Mouse (Mus musculus) layer of hippocampus, adult 9-10 months (tissue): ENCODE results near the gene A930033H14Rik.

Source experiments
- DNase-seq: peaks from one replicate; pipeline ENCODE4 v3.0.0; 2022; ENCODE audit warnings: low spot score

Gene A930033H14Rik

DNA sequence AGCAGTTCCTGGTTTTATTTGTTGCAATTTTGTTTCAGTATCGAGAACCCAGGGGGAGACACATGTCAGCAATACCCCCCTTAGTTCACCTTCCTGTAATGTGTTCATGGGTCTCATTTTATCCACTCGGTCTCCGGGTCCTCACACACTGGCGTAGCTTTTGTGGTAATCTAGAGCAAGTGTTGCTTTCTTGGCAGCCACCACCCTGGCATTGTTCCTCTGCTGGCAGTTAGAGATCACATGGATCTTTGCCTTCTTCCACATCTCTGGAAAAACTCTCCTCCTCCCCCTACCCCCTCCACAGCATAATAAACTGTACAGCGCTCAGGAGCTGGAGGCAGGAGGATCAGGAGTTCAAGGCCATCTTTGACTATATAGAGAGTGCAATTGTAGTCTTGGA, 20.6 kb downstream of the A930033H14Rik start:
- DNase-seq: no peak

- no peak for DNase-seq
These were observed 22.3 kb downstream of the A930033H14Rik start for GRCm38 (mm10) chr10:69190434-69191160.

GRCm38 (mm10) chr10:69187773-69188443, 25.0 kb downstream of the A930033H14Rik start:
- no peak for DNase-seq

GRCm38 (mm10) chr10:69185894-69186893, 26.7 kb downstream of the A930033H14Rik start:
- DNase-seq: peak; percentile 53

- no peak for DNase-seq
These were observed 27.5 kb downstream of the A930033H14Rik start for GRCm38 (mm10) chr10:69185431-69185830.

GRCm38 (mm10) chr10:69184903-69185302, 28.0 kb downstream of the A930033H14Rik start:
- no peak for DNase-seq

DNA sequence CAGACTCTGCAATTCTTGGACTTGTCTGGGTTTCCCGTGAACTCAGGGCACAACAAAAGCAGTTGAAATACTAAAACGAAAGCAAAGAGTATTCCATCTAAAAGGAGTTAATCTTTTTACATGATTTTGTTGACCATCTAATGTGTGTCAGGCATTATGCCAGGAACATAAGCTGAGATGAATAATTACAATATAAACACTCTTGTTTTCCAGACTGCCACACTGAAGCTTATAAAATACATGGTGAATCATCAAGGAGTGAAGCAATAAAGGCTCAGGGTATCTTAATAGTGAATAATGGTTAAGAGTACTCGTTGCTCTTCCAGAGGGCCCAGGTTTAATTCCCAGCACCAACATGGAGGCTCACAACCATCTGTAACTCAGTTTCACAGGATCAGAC, 31.9 kb downstream of the A930033H14Rik start:
- no peak for DNase-seq

- no peak for DNase-seq
These were observed 33.6 kb downstream of the A930033H14Rik start for GRCm38 (mm10) chr10:69179341-69179740.

- DNase-seq: no peak
These were observed 36.8 kb downstream of the A930033H14Rik start for GRCm38 (mm10) chr10:69176116-69176515.

- DNase-seq: no peak
These were observed 40.5 kb downstream of the A930033H14Rik start for GRCm38 (mm10) chr10:69172412-69172811.

GRCm38 (mm10) chr10:69166514-69166913, 46.4 kb downstream of the A930033H14Rik start:
- no peak for DNase-seq

GRCm38 (mm10) chr10:69165847-69166246, 47.1 kb downstream of the A930033H14Rik start:
- DNase-seq: no peak

DNA sequence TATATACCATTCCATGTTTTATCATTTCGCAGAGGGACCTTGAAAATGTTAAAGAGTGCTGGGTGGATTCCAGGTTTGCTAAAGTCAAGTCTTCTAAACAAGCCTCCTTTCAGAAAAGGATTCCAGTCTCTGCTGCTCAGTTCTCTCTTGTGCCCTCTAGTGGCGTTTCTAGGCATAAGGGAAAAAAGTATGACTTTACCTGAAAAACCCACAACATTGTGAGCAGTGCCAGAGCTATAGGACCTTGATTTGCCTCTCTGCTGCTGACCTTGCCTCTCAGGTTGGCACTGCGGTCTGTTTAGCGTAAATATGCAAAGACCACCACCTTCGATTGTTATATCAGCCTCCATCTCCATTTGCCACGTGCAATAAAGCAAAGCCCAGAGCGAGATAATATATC, 47.8 kb downstream of the A930033H14Rik start:
- DNase-seq: no peak

GRCm38 (mm10) chr10:69163216-69163615, 49.7 kb downstream of the A930033H14Rik start:
- DNase-seq: no peak

GRCm38 (mm10) chr10:69162577-69162976, 50.3 kb downstream of the A930033H14Rik start:
- DNase-seq: no peak

- no peak for DNase-seq
These were observed 51.4 kb downstream of the A930033H14Rik start for GRCm38 (mm10) chr10:69161503-69161902.

DNA sequence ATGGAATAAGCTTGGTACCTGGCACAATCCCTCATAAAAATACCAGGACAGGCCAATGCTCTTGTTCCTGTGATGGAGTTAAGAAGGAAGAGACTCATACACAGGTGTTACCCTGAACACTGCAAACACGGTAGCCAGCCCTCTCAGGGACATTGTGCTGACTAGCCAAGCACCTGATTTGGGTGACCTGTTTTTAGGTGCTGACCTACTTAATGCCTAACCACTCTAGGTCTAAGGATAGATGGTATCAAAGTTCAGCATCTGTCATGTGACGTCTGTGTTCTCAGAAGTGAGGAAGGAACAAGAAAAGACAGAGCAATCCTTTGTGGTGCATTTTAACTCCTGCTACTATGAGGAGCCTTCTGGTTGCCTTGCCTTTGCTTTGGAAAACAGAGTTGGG, 52.0 kb downstream of the A930033H14Rik start:
- no peak for DNase-seq
